Mouse (Mus musculus): ENCODE measurements around the gene Pex14. TPM values are rescaled to one million over a fixed set of nuclear protein-coding genes. Genes with fewer than 3 reads are reported as not detected.

Pex14 gene
- polyA plus RNA-seq, 1 experiment from 2014 or later = 67.3 TPM

GRCm38 (mm10) chr4:148923414-148923813 lies 176.3 kb downstream of the Pex14 start:
- H3K9me3 ChIP-seq (ENCODE audit: low read length) = no peaks in the 10 kb centered on the region
- peak overlapping the region; percentile 18; the same call in 1 of the 2 replicates for H3K9ac ChIP-seq (replicated peaks; ENCODE audit: low read length)
- H3K4me2 ChIP-seq (replicated peaks; ENCODE audit: low read depth, low read length) = no peak overlapping the region
- H3K36me3 ChIP-seq (ENCODE audit: insufficient read depth, low read length) = no peaks in the 10 kb centered on the region
- peak overlapping the region; percentile 78 for H3K27ac ChIP-seq (ENCODE audit: low read length)
- peaks cover 98% of the 10 kb centered on the region for H3K4me1 ChIP-seq (ENCODE audit: insufficient read depth, low read length)
- peaks cover 23% of the 10 kb centered on the region; the same call in 1 of the 2 replicates for H3K27me3 ChIP-seq (ENCODE audit: insufficient read depth, low read length)
- H3K4me3 ChIP-seq (ENCODE audit: low read length) = no peak overlapping the region
- WGBS = 17% methylated on average over 9 of the region's 9 CpGs
- no peak for ATAC-seq (ENCODE audit: low FRiP score, low TSS enrichment)

- ATAC-seq (ENCODE audit: low FRiP score, low TSS enrichment) = peak; percentile 24
- Histone ChIP-seq H3K9ac (replicated peaks; ENCODE audit: low read length) (peak overlapping the region; percentile 45; the same call in 1 of the 2 replicates), H3K4me3 (ENCODE audit: low read length) (peak overlapping the region; percentile 8), H3K4me2 (replicated peaks; ENCODE audit: low read depth, low read length) (peak overlapping the region; percentile 41), H3K9me3 (ENCODE audit: low read length) (no peaks in the 10 kb centered on the region), H3K36me3 (ENCODE audit: insufficient read depth, low read length) (no peaks in the 10 kb centered on the region), H3K27ac (ENCODE audit: low read length) (peak overlapping the region; percentile 78), H3K27me3 (ENCODE audit: insufficient read depth, low read length) (peaks cover 27% of the 10 kb centered on the region), H3K4me1 (ENCODE audit: insufficient read depth, low read length) (peaks cover 100% of the 10 kb centered on the region)
- 3% methylated on average over 16 of the region's 16 CpGs for WGBS
Measured at GRCm38 (mm10) chr4:148922221-148922700, 177.4 kb downstream of the Pex14 start.

DNA sequence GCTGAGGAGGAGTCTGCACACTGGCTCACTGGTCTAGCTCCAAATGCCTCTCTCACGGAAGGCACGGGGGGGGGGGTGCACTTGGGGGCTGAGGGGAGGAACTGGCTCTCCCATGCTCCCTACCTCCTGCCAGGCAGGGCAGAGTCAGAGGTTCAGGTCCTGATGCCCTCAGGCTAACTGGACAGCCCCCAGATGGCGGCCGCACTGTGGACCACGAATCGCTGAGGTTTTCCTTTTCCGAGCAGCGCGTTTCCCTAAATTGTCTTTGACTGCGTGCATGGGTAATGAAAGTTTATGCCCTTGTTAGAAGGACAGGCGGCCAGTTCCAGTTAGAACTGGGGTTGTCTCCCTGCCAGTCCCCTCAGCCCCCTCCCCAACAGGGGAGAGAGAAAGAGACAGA lies 179.1 kb downstream of the Pex14 start:
- Histone ChIP-seq H3K27ac (ENCODE audit: low read length) (peak overlapping the region; percentile 89), H3K9ac (replicated peaks; ENCODE audit: low read length) (no peak overlapping the region; the same call in 1 of the 2 replicates), H3K36me3 (ENCODE audit: insufficient read depth, low read length) (no peaks in the 10 kb centered on the region), H3K27me3 (ENCODE audit: insufficient read depth, low read length) (peaks cover 22% of the 10 kb centered on the region), H3K9me3 (ENCODE audit: low read length) (no peaks in the 10 kb centered on the region), H3K4me3 (ENCODE audit: low read length) (no peak overlapping the region), H3K4me1 (ENCODE audit: insufficient read depth, low read length) (peaks cover 84% of the 10 kb centered on the region), H3K4me2 (replicated peaks; ENCODE audit: low read depth, low read length) (peak overlapping the region; percentile 11; the same call in 1 of the 2 replicates)
- 10% methylated on average over 9 of the region's 11 CpGs for WGBS
- no peak for ATAC-seq (ENCODE audit: low FRiP score, low TSS enrichment)

DNA sequence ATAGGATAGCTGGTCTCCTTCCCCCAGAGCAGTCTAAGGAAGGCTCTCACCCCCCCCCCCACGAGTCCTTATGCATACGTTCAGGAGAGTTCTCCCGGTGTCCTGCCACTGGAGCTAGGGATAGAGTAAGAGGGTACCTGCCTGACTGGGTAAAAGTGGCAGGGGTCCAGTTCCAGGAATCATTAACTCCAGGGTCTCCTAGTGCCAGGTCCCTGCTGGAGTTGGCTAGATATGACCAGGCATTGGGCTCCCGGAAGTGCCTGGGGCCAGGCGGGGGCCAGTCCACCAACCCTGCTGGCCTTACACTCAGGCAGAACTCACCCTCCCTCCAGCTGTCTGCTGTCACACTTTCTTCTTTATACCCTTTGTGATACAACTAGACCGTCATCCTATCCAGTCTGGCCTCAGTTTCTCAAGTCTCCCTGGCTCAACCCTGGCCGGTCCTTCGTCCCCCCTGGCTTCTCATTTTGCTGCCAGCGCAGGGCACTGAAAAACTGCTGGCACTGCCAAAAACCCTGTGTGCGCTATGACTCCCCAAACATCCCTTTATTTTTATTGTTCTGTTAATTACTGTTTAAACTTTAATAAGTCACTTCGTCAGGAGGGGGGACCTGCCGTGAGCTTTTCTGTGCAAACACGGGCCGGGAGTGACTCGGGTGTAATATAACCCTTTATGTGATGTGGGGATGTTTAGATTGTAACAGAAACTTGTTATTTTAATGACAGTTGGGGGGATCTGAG lies 180.8 kb downstream of the Pex14 start:
- Histone ChIP-seq H3K27ac (ENCODE audit: low read length) (peak overlapping the region; percentile 89), H3K4me1 (ENCODE audit: insufficient read depth, low read length) (peaks cover 83% of the 10 kb centered on the region), H3K4me3 (ENCODE audit: low read length) (no peak overlapping the region), H3K9me3 (ENCODE audit: low read length) (no peaks in the 10 kb centered on the region), H3K36me3 (ENCODE audit: insufficient read depth, low read length) (no peaks in the 10 kb centered on the region), H3K9ac (replicated peaks; ENCODE audit: low read length) (no peak overlapping the region; the same call in 1 of the 2 replicates), H3K27me3 (ENCODE audit: insufficient read depth, low read length) (peaks cover 17% of the 10 kb centered on the region), H3K4me2 (replicated peaks; ENCODE audit: low read depth, low read length) (peak overlapping the region; percentile 13; the same call in 1 of the 2 replicates)
- peak; percentile 24 for ATAC-seq (ENCODE audit: low FRiP score, low TSS enrichment)
- 17% methylated on average over 15 of the region's 15 CpGs for WGBS

DNA sequence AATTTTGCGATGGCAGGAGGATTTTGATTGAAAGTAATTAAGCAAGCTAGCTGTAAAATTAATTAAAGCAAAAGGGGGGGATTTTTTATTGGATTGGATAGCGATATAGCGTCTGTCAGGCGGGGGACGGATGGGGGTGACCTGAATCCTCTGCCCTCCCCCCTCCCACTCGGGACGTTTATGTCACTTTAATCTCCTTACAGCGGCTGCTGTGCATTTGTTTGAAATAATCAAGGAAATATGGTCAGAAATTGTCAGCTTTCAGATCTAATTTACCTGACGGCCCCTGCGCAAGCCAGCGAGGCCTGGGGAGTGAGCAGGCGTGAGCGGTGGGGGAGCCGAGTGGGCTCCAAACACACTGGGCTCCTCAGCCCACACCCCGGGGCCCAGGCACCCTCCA lies 183.8 kb downstream of the Pex14 start:
- 83% methylated on average over 15 of the region's 15 CpGs for WGBS
- Histone ChIP-seq H3K4me2 (replicated peaks; ENCODE audit: low read depth, low read length) (no peak overlapping the region), H3K4me3 (ENCODE audit: low read length) (no peak overlapping the region), H3K27me3 (ENCODE audit: insufficient read depth, low read length) (peaks cover 8% of the 10 kb centered on the region), H3K36me3 (ENCODE audit: insufficient read depth, low read length) (no peaks in the 10 kb centered on the region), H3K9me3 (ENCODE audit: low read length) (no peaks in the 10 kb centered on the region), H3K9ac (replicated peaks; ENCODE audit: low read length) (no peak overlapping the region), H3K27ac (ENCODE audit: low read length) (no peak overlapping the region), H3K4me1 (ENCODE audit: insufficient read depth, low read length) (peaks cover 74% of the 10 kb centered on the region)
- no peak for ATAC-seq (ENCODE audit: low FRiP score, low TSS enrichment)

DNA sequence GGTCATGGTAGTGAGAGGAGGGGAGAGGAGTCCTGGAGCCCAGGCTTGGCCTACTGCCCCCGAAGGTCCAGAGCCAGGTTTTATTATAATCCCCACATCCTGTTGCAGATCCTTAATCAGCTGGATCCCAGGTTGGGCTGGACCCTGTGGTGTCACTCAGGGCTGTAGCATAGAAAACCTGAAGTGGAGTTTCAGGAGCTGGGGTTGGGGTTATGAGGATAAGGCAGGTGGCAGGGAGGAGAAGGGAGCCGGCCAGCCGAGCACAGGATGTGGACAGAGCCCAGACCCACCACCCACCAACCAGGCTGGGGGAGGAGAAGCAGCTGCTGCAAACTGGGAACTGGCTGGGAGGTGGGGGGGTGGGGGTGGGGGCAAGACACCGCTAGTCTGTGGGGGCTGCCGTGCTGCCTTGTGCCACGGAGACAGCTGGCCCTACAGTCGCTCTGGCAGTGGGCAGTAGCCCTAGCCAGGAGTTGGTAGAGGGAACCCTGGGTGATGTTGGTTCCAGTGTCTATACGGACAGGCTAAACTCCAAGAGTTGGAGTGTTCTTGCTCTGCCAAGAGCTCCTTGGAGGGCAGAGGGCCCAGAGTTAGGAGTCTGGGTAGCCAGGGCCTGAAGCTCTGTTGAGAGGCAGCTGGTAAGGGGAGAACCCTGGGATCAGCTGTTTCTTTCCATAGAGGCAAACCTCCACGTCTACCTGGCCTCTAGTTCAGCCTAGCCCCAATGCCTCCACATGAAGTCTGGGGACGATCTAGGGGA lies 184.6 kb downstream of the Pex14 start:
- peak; percentile 79 for ATAC-seq (ENCODE audit: low FRiP score, low TSS enrichment)
- H3K27ac ChIP-seq (ENCODE audit: low read length) = peak overlapping the region; percentile 51; the same call in 1 of the 2 replicates
- H3K9ac ChIP-seq (replicated peaks; ENCODE audit: low read length) = no peak overlapping the region
- no peaks in the 10 kb centered on the region for H3K9me3 ChIP-seq (ENCODE audit: low read length)
- WGBS = 29% methylated on average over 10 of the region's 10 CpGs
- peak overlapping the region; percentile 33; the same call in 1 of the 2 replicates for H3K4me2 ChIP-seq (replicated peaks; ENCODE audit: low read depth, low read length)
- H3K4me3 ChIP-seq (ENCODE audit: low read length) = no peak overlapping the region
- peaks cover 74% of the 10 kb centered on the region for H3K4me1 ChIP-seq (ENCODE audit: insufficient read depth, low read length)
- H3K27me3 ChIP-seq (ENCODE audit: insufficient read depth, low read length) = peaks cover 5% of the 10 kb centered on the region; the same call in 1 of the 2 replicates
- no peaks in the 10 kb centered on the region for H3K36me3 ChIP-seq (ENCODE audit: insufficient read depth, low read length)

DNA sequence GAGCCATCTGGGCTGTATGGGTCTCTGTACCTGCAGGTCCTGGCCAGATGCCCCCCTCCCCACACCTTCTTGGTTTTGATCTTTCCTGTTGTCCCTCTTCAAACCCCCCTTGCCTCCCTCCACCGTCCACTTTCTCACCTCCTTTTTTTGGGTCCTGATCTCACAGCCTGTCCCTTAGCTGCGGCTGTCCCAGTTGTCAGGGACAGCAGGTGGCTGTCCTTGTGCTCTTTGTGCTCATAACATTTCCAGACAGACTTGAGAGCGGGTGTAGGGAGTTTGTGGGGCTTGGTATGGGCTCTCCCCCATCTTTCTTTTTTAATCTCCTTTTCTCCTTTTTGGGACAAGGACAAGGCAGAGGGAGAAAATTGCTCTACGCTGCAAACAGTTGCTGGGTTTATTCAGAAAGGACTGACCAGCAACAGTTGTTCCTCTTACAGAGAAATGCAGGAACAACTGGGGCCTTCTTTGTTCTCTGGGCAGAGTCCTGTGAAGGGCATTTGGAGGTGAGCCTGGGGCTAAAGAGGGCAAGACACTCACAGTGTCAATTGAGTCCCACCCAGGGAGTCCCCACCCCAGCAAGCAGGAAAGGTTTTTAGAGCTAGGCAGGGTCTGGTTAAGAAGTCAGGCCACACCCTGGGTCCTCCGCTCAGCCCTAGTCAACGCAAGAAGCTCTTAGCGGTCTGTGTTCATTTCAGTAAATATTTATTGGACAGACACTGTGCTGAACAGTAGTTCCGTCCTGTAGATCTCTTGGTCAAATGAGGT lies 186.7 kb downstream of the Pex14 start:
- Histone ChIP-seq H3K9me3 (ENCODE audit: low read length) (no peaks in the 10 kb centered on the region), H3K4me3 (ENCODE audit: low read length) (no peak overlapping the region), H3K27ac (ENCODE audit: low read length) (no peak overlapping the region), H3K4me1 (ENCODE audit: insufficient read depth, low read length) (peaks cover 74% of the 10 kb centered on the region), H3K4me2 (replicated peaks; ENCODE audit: low read depth, low read length) (no peak overlapping the region), H3K9ac (replicated peaks; ENCODE audit: low read length) (no peak overlapping the region), H3K27me3 (ENCODE audit: insufficient read depth, low read length) (peaks cover under 1% of the 10 kb centered on the region; the same call in 1 of the 2 replicates), H3K36me3 (ENCODE audit: insufficient read depth, low read length) (no peaks in the 10 kb centered on the region)
- WGBS = 57% methylated on average over 8 of the region's 8 CpGs
- ATAC-seq (ENCODE audit: low FRiP score, low TSS enrichment) = no peak

GRCm38 (mm10) chr4:148912134-148912533 lies 187.5 kb downstream of the Pex14 start:
- Histone ChIP-seq H3K4me1 (ENCODE audit: insufficient read depth, low read length) (peaks cover 74% of the 10 kb centered on the region), H3K4me2 (replicated peaks; ENCODE audit: low read depth, low read length) (no peak overlapping the region), H3K27me3 (ENCODE audit: insufficient read depth, low read length) (no peaks in the 10 kb centered on the region), H3K36me3 (ENCODE audit: insufficient read depth, low read length) (no peaks in the 10 kb centered on the region), H3K9me3 (ENCODE audit: low read length) (no peaks in the 10 kb centered on the region), H3K27ac (ENCODE audit: low read length) (no peak overlapping the region), H3K4me3 (ENCODE audit: low read length) (no peak overlapping the region), H3K9ac (replicated peaks; ENCODE audit: low read length) (no peak overlapping the region)
- ATAC-seq (ENCODE audit: low FRiP score, low TSS enrichment) = no peak
- 42% methylated on average over 7 of the region's 7 CpGs for WGBS

Data from kidney, embryonic 16.5 days (tissue).